Mouse (Mus musculus) liver, embryonic 14.5 days (tissue): ENCODE data around the gene Tlk2. TPM values are rescaled to one million over a fixed set of nuclear protein-coding genes. Genes with fewer than 3 reads are reported as not detected.

Experiments used
- ATAC-seq: fragments of 200-750 bp; cut with Nextera tagmentation; 2 replicates; pipeline ENCODE4 v1.8.0; 2017; ENCODE audit warnings: moderate number of reproducible peaks, mild to moderate bottlenecking, moderate library complexity; ENCODE audit not compliant: insufficient read depth
- DNase-seq, 3 experiments: peaks; one replicate each; pipeline ENCODE4 v3.0.0-alpha.2; 2012 to 2013; ENCODE audit warnings: low read depth in 3 of 3, low spot score in 3 of 3
- H3K27ac ChIP-seq: fragments of 300-500 bp; sonication (generic); 2 replicates; pipeline ENCODE4 v1.5.1; 2014; ENCODE audit warnings: moderate library complexity, mild to moderate bottlenecking, control low read depth, inconsistent platforms
- H3K27me3 ChIP-seq: fragments of 300-500 bp; sonication (generic); 2 replicates; pipeline ENCODE4 v1.6.1; 2014; ENCODE audit warnings: mild to moderate bottlenecking, low read length, moderate library complexity; ENCODE audit not compliant: control insufficient read depth, insufficient read depth
- H3K36me3 ChIP-seq: fragments of 300-500 bp; sonication (generic); replicated peaks from 2 replicates; pipeline ENCODE4 v1.6.1; 2014; ENCODE audit warnings: low read depth; ENCODE audit not compliant: control insufficient read depth, insufficient read depth
- H3K4me1 ChIP-seq, 2 experiments: fragments of 200-500 bp in 1 of 2; fragments of 300-500 bp in 1 of 2; sonication (generic) in 1 of 2; replicated peaks; 2 replicates each; pipeline ENCODE4 v1.6.1; 2012 to 2014; ENCODE audit warnings: antibody characterized with exemption in 1 of 2, inconsistent platforms in 1 of 2, low read length in 1 of 2; ENCODE audit not compliant: control insufficient read depth in 2 of 2, insufficient read depth in 2 of 2
- H3K4me2 ChIP-seq: fragments of 300-500 bp; sonication (generic); 2 replicates; pipeline ENCODE4 v1.6.1; 2014; ENCODE audit warnings: low read depth, mild to moderate bottlenecking, control low read depth, moderate library complexity
- H3K4me3 ChIP-seq, 2 experiments: fragments of 200-500 bp in 1 of 2; fragments of 300-500 bp in 1 of 2; sonication (generic) in 1 of 2; 2 replicates each; pipeline ENCODE4 v1.5.1; 2012 to 2014; ENCODE audit warnings: low read depth in 2 of 2, low read length in 2 of 2, mild to moderate bottlenecking in 2 of 2, control low read depth in 1 of 2, inconsistent platforms in 1 of 2, moderate library complexity in 1 of 2; ENCODE audit not compliant: insufficient read depth in 1 of 2
- H3K9ac ChIP-seq: fragments of 300-500 bp; sonication (generic); replicated peaks from 2 replicates; pipeline ENCODE4 v1.6.1; 2014; ENCODE audit warnings: mild to moderate bottlenecking, control low read depth, moderate library complexity
- H3K9me3 ChIP-seq: fragments of 300-500 bp; sonication (generic); 2 replicates; pipeline ENCODE4 v1.6.1; 2016; ENCODE audit warnings: low read length, mixed read lengths; ENCODE audit not compliant: control insufficient read depth
- CTCF ChIP-seq: IDR thresholded peaks from 2 replicates; pipeline ENCODE4 v1.5.1; 2016; ENCODE audit warnings: antibody characterized with exemption, low read depth, control low read depth
- EP300 ChIP-seq: IDR thresholded peaks from 2 replicates; pipeline ENCODE4 v1.6.1; 2016; ENCODE audit warnings: antibody characterized with exemption, low read depth
- WGBS: fragments of 180-500 bp; shearing (Covaris S2); extraction: QIAGEN DNeasy Blood & Tissue Kit; methylation state at CpG from one replicate; pipeline ENCODE4 v1.1.7; 2014; ENCODE audit not compliant: insufficient replicate concordance; 5-methylcytosine and 5-hydroxymethylcytosine counted together
- polyA plus RNA-seq, 2 experiments: library from polyadenylated mRNA; depleted of rRNA in 1 of 2; stranded (reverse) in 1 of 2; unstranded in 1 of 2; fragments of >200 nt; fragmentation: Nextera tagmentation in 1 of 2; extraction: Ambion mirVana in 1 of 2; gene quantifications; 2 replicates each; pipeline versions ENCODE4 v1.2.1 to v1.2.3; 2012 to 2014

Tlk2 gene
- polyA plus RNA-seq, 2 experiments: 10.2 to 16.3 TPM

- Histone ChIP-seq H3K27me3 (no peaks in the 10 kb centered on the region), H3K4me2 (peak overlapping the region; percentile 83), H3K9ac (peak overlapping the region; percentile 86), H3K4me1 (peaks cover 14 to 16% of the 10 kb centered on the region in 2 experiments), H3K9me3 (no peaks in the 10 kb centered on the region), H3K4me3 (peak overlapping the region; percentile 78 to 84), H3K36me3 (peaks cover 4% of the 10 kb centered on the region), H3K27ac (peak overlapping the region; percentile 56)
- no peak for TF ChIP-seq CTCF
- no peak for TF ChIP-seq EP300
- DNase-seq: no peak
- 68% methylated on average over 4 of the region's 4 CpGs for WGBS
- no peak for ATAC-seq
Measured at GRCm38 (mm10) chr11:105179523-105179922, 916 bp downstream of the Tlk2 start.

- Histone ChIP-seq H3K4me1 (peaks cover 14 to 16% of the 10 kb centered on the region in 2 experiments), H3K27me3 (no peaks in the 10 kb centered on the region), H3K36me3 (peaks cover 10% of the 10 kb centered on the region), H3K27ac (peak overlapping the region; percentile 82), H3K4me3 (peak overlapping the region; percentile 78 to 84), H3K9me3 (no peaks in the 10 kb centered on the region), H3K9ac (peak overlapping the region; percentile 86), H3K4me2 (peak overlapping the region; percentile 83)
- DNase-seq: no peak
- no peak for TF ChIP-seq CTCF
- no peak for TF ChIP-seq EP300
- ATAC-seq: peak; percentile 14
- under 1% methylated on average over 35 of the region's 35 CpGs for WGBS
Measured at GRCm38 (mm10) chr11:105180471-105181091, 2.0 kb downstream of the Tlk2 start.

GRCm38 (mm10) chr11:105181126-105181637 is 2.6 kb downstream of the Tlk2 start:
- Histone ChIP-seq H3K27me3 (no peaks in the 10 kb centered on the region), H3K4me3 (peak overlapping the region; percentile 78 to 84), H3K9ac (peak overlapping the region; percentile 86), H3K4me1 (peaks cover 14 to 16% of the 10 kb centered on the region in 2 experiments), H3K27ac (peak overlapping the region; percentile 82), H3K36me3 (peaks cover 10% of the 10 kb centered on the region), H3K9me3 (no peaks in the 10 kb centered on the region), H3K4me2 (peak overlapping the region; percentile 83)
- ATAC-seq (peak; percentile 91), DNase-seq (peak; percentile 74 to 80 (median 79))
- TF ChIP-seq CTCF (no peak), EP300 (peak; percentile 33; the same call in 1 of the 2 replicates)
- under 1% methylated on average over 58 of the region's 60 CpGs for WGBS

GRCm38 (mm10) chr11:105181689-105182460 is 3.3 kb downstream of the Tlk2 start:
- H3K27ac ChIP-seq: peak overlapping the region; percentile 82

GRCm38 (mm10) chr11:105182461-105182855 is 3.9 kb downstream of the Tlk2 start:
- Histone ChIP-seq H3K36me3 (peaks cover 10% of the 10 kb centered on the region), H3K27me3 (no peaks in the 10 kb centered on the region), H3K4me3 (peak overlapping the region; percentile 78 to 84), H3K9me3 (no peaks in the 10 kb centered on the region), H3K4me2 (peak overlapping the region; percentile 83), H3K9ac (peak overlapping the region; percentile 86), H3K4me1 (peaks cover 14 to 16% of the 10 kb centered on the region in 2 experiments), H3K27ac (peak overlapping the region; percentile 82)
- ATAC-seq (no peak), DNase-seq (no peak)
- TF ChIP-seq EP300 (no peak), CTCF (no peak)
- WGBS: 0% methylated on average over 4 of the region's 4 CpGs

More at GRCm38 (mm10) chr11:105181689-105182460, 3.3 kb downstream of the Tlk2 start:
- no peak for TF ChIP-seq EP300
- TF ChIP-seq CTCF: no peak
- ATAC-seq: peak; percentile 57
- no peaks in the 10 kb centered on the region for H3K9me3 ChIP-seq
- H3K27me3 ChIP-seq: no peaks in the 10 kb centered on the region
- peak overlapping the region; percentile 83 for H3K4me2 ChIP-seq
- peaks cover 10% of the 10 kb centered on the region for H3K36me3 ChIP-seq
- peaks cover 14 to 16% of the 10 kb centered on the region in 2 experiments for H3K4me1 ChIP-seq
- peak overlapping the region; percentile 86 for H3K9ac ChIP-seq
- H3K4me3 ChIP-seq: peak overlapping the region; percentile 78 to 84
- DNase-seq: no peak
- 4% methylated on average over 85 of the region's 89 CpGs for WGBS
